Mouse (Mus musculus) neural tube, embryonic 14.5 days (tissue): Measurements from ENCODE around the gene Gm3646. TPM values are rescaled to one million over a fixed set of nuclear protein-coding genes. Genes with fewer than 3 reads are reported as not detected.

ENCODE experiments used
- ATAC-seq: fragments of 200-750 bp; cut with Nextera tagmentation; 2 replicates; pipeline ENCODE4 v1.8.0; 2017; ENCODE audit warnings: low read depth, mild to moderate bottlenecking, moderate TSS enrichment, moderate library complexity
- H3K27ac ChIP-seq: fragments of 300-500 bp; sonication (generic); 2 replicates; pipeline ENCODE4 v1.5.1; 2014; ENCODE audit warnings: low read depth, mild to moderate bottlenecking, control low read depth, low read length, moderate library complexity, mixed read lengths
- H3K27me3 ChIP-seq: fragments of 300-500 bp; sonication (generic); 2 replicates; pipeline ENCODE4 v1.6.1; 2014; ENCODE audit warnings: low read length; ENCODE audit not compliant: control insufficient read depth, insufficient read depth
- H3K36me3 ChIP-seq: fragments of 300-500 bp; sonication (generic); 2 replicates; pipeline ENCODE4 v1.6.1; 2014; ENCODE audit warnings: low read length, mixed read lengths; ENCODE audit not compliant: control insufficient read depth, insufficient read depth
- H3K4me1 ChIP-seq: fragments of 300-500 bp; sonication (generic); 2 replicates; pipeline ENCODE4 v1.6.1; 2014; ENCODE audit warnings: low read length; ENCODE audit not compliant: control insufficient read depth, insufficient read depth
- H3K4me2 ChIP-seq: fragments of 300-500 bp; sonication (generic); 2 replicates; pipeline ENCODE4 v1.6.1; 2014; ENCODE audit warnings: mild to moderate bottlenecking, low read depth, low read length, control low read depth
- H3K4me3 ChIP-seq: fragments of 300-500 bp; sonication (generic); 2 replicates; pipeline ENCODE4 v1.5.1; 2014; ENCODE audit warnings: low read depth, low read length, control low read depth, mixed read lengths
- H3K9ac ChIP-seq: fragments of 300-500 bp; sonication (generic); replicated peaks from 2 replicates; pipeline ENCODE4 v1.6.1; 2014; ENCODE audit warnings: low read depth, mild to moderate bottlenecking, control low read depth, low read length, mixed read lengths
- H3K9me3 ChIP-seq: fragments of 300-500 bp; sonication (generic); 2 replicates; pipeline ENCODE4 v1.6.1; 2016; ENCODE audit warnings: low read length; ENCODE audit not compliant: control insufficient read depth
- WGBS: fragments of 180-500 bp; shearing (Covaris S2); extraction: QIAGEN DNeasy Blood & Tissue Kit; methylation state at CpG from one replicate; pipeline ENCODE4 v1.1.7; 2014; 5-methylcytosine and 5-hydroxymethylcytosine counted together
- polyA plus RNA-seq: library from polyadenylated mRNA; unstranded; fragments of >200 nt; fragmentation: Nextera tagmentation; extraction: Ambion mirVana; gene quantifications from 2 replicates; pipeline ENCODE4 v1.2.1, GENCODE M21; 2014

Gm3646 gene
- polyA plus RNA-seq, 1 experiment from 2014 or later, result not detected

DNA sequence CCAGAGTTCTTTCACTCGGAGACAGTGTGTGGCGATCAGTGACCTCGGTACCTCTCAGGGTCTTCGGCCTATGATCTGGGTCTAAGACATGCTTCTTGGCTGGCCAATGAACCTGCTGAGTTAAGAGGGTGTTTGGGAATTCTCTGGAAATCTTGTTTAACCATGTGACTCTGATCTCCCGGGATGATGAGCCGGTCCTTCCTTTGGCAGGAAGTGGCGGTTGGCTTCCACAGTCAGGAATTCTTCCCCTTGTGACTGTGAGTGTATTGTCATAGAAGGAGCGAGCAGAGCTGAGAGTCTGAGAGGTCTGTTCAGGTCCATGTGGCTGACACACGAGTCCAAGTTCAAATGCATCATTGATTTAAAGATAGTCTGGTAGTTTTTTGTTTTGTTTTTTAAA is 46.9 kb downstream of the Gm3646 start:
- ATAC-seq, result no peak
- 77% methylated on average over 9 of the region's 9 CpGs for WGBS

DNA sequence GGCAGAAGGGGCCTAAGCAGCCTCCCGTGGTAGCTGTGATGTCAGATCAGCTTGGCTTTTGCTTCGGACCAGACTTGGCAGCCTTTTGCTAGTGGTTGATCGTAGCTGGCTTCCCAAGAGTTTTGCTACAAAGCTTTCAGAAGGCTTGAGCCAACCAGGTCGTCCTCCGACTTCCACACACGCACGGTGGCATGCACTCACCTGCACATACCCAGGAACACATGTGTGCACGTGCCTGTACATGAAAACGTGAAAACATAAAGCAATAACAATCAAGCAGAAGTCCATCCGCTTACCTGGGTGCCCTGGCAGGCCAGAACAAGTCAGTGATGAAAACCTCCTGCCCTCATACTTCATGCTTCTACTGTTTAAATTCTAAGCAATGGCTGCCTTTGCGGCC is 48.2 kb downstream of the Gm3646 start:
- ATAC-seq, result no peak
- H3K9me3 ChIP-seq, result no peaks in the 10 kb centered on the region
- WGBS, result 88% methylated on average over 11 of the region's 11 CpGs

More for the DNA sequence above, 46.9 kb downstream of the Gm3646 start:
- H3K4me3 ChIP-seq, result no peak overlapping the region
- H3K9ac ChIP-seq, result no peak overlapping the region
- no peaks in the 10 kb centered on the region for H3K36me3 ChIP-seq
- peaks cover 7% of the 10 kb centered on the region for H3K4me1 ChIP-seq
- H3K4me2 ChIP-seq, result no peak overlapping the region
- no peak overlapping the region for H3K27ac ChIP-seq
- H3K9me3 ChIP-seq, result no peaks in the 10 kb centered on the region
- H3K27me3 ChIP-seq, result no peaks in the 10 kb centered on the region

DNA sequence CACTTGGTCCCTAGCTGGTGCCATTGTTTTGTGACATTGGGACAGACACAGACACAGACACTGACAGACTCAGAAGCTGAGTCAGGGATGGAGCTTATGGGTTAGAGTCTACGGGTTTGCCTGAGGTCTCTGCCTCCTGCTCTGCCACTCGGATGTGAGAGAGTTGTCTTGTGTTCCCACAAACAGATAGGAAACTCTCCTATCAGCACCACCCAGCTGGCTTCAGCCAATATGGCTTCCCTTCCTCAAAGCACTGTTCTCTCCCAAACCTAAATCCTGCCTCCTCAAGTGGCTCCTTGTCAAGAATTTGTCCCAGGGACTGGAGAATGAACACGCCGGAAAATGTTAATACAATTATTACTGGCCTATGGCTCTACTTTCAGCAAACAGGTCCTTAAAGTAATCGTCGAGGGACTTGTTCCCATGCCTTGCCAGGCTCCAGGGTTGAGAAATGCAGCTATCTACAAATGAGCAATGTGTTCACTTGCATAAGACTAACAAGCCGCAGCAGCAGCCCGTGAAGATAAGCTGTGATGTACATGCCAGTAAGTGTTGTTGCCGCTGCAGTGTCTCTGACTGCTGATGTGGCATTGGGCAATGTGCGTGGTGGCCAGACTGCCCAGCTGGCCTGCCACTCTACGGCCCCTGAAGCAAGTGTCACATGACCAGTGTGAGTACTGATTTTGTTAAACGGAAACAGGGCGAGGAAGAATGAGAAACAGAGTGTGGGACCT is 50.7 kb downstream of the Gm3646 start:
- H3K4me2 ChIP-seq, result no peak overlapping the region
- no peak overlapping the region for H3K4me3 ChIP-seq
- H3K4me1 ChIP-seq, result no peaks in the 10 kb centered on the region
- H3K9ac ChIP-seq, result no peak overlapping the region
- H3K9me3 ChIP-seq, result no peaks in the 10 kb centered on the region
- H3K36me3 ChIP-seq, result no peaks in the 10 kb centered on the region
- WGBS, result 85% methylated on average over 13 of the region's 13 CpGs
- no peak overlapping the region for H3K27ac ChIP-seq
- ATAC-seq, result no peak
- no peaks in the 10 kb centered on the region for H3K27me3 ChIP-seq

More for the DNA sequence above, 48.2 kb downstream of the Gm3646 start:
- H3K4me3 ChIP-seq, result no peak overlapping the region
- H3K4me1 ChIP-seq, result peaks cover 7% of the 10 kb centered on the region
- H3K27me3 ChIP-seq, result no peaks in the 10 kb centered on the region
- no peaks in the 10 kb centered on the region for H3K36me3 ChIP-seq
- H3K27ac ChIP-seq, result no peak overlapping the region
- H3K4me2 ChIP-seq, result no peak overlapping the region
- no peak overlapping the region for H3K9ac ChIP-seq

Other genes with a start within 250 kb of the Gm3646 start
- 30.3 and 33.9 TPM in 2 replicates for gene Rnf149, start 227.9 kb downstream of the Gm3646 start, polyA plus RNA-seq
- gene Creg2, start 153.9 kb downstream of the Gm3646 start, polyA plus RNA-seq, result 8.2 and 10.6 TPM in 2 replicates
- 0.13 and 0.16 TPM in 2 replicates for gene Rfx8, start 84.3 kb downstream of the Gm3646 start, polyA plus RNA-seq
- gene Map4k4, start 95.6 kb upstream of the Gm3646 start, polyA plus RNA-seq, result 47.9 and 56.6 TPM in 2 replicates